Mouse (Mus musculus): ENCODE results near the gene Gm9268. TPM values are rescaled to one million over a fixed set of nuclear protein-coding genes. Genes with fewer than 3 reads are reported as not detected.

The Gm9268 gene
- total RNA-seq (2023), result not detected

DNA sequence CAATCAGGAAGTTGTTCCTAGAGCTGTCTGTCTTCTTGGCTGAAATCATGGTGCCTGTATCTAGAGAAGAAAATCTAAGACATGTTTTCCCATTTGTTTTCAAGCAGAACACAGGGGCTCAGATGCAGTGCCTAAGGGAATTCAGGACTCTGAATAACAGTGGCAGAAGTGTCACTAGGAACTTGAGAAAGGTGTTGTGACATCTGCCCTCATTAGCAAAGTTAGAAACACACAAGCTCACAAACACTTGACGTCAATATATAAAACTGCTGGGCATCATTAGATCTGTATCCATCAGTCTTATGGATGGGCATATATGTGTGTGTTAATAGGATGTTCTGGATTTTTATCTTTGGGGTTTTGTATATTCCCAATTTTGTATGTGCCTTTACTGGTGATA is at the start of gene Gm9268:
TSS of gene Gm9268 (plus strand) at position 301 of the 400 bp plus-strand sequence.

Other genes with a start within 250 kb of the Gm9268 start
- gene Vmn2r62, start 225.2 kb upstream of the Gm9268 start, total RNA-seq (2023), result not detected
- gene Gm2381, start 151.5 kb upstream of the Gm9268 start, total RNA-seq (2023), result under 1 TPM in 1 of 2 experiments, not detected in 1; 0.12 TPM
- not detected for gene Vmn2r63, start 84.9 kb upstream of the Gm9268 start, total RNA-seq (2023)
- gene Zfp936, start 95.5 kb downstream of the Gm9268 start, total RNA-seq (2023), result not detected

Data from T-cell, adult 66 days (primary cell).